Comparison of ENCODE assay signal across 7 mouse cellular contexts in the genomic region with DNA sequence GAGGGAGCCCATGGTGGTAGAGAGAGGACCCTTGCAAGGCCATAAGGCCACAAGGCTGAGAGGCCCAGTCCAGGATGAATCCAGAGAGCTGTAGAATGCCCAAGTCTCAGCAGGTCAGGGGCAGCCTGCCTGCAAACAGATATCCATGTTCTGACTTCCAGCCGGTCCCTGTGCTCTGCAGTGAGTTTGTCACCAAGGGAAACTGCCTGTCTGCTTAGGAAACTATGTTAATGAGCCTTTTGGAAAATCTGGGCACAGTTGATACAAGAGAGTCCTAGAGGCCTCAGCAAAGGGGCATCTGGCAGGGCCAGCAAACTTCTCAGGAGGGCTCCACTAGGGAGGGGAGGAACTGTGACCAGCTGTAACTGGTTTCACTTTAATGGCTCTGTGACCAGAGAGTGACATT.
A peak's percentile ranks its signal among the peaks of the same experiment; 100 is the strongest.
DNase-seq lines count a peak whose midpoint lies in the region; ATAC-seq and TF ChIP-seq lines count a peak whose summit lies in the region.

No protein-coding gene starts in this region.

- peaks cover 5% of the 10 kb centered on the region; the same call in 1 of the 2 replicates for H3K4me1 ChIP-seq in lung, embryonic 16.5 days (replicated peaks; ENCODE audit: control insufficient read depth, insufficient read depth, low read length)
- H3K4me1 ChIP-seq in lung, adult 2 months (ENCODE audit: control insufficient read depth, insufficient read depth, low read length) = no peaks in the 10 kb centered on the region
- peaks cover 6% of the 10 kb centered on the region for H3K4me1 ChIP-seq in kidney, postnatal 0 days (replicated peaks; ENCODE audit: insufficient read depth, low read length)
- H3K4me1 ChIP-seq in stomach, embryonic 16.5 days (ENCODE audit: control insufficient read depth, insufficient read depth, low read length) = peaks cover 6% of the 10 kb centered on the region; the same call in 1 of the 2 replicates

- no peak overlapping the region for H3K4me2 ChIP-seq in lung, embryonic 16.5 days (ENCODE audit: low read depth, low read length)
- no peak overlapping the region for H3K4me2 ChIP-seq in kidney, postnatal 0 days (ENCODE audit: low read length)
- H3K4me2 ChIP-seq in stomach, embryonic 16.5 days (ENCODE audit: low read depth, low read length) = no peak overlapping the region

- no peak for TF ChIP-seq CTCF in lung, adult 2 months (IDR thresholded peaks at IDR 0.05; ENCODE audit: insufficient read depth, low read length)
- TF ChIP-seq CTCF in kidney, postnatal 0 days (IDR thresholded peaks at IDR 0.05; ENCODE audit: low read depth) = no peak

- peak; percentile 82 for ATAC-seq in lung, embryonic 16.5 days (ENCODE audit: low read depth)
- ATAC-seq in kidney, postnatal 0 days (replicated peaks; ENCODE audit: low FRiP score, low read depth) = no peak; the same call in 1 of the 2 replicates
- ATAC-seq in stomach, embryonic 16.5 days (ENCODE audit: insufficient read depth, low FRiP score) = peak; percentile 40; the same call in 1 of the 2 replicates

- H3K27ac ChIP-seq in lung, embryonic 16.5 days (ENCODE audit: low read length) = peak overlapping the region; percentile 45
- H3K27ac ChIP-seq in kidney, postnatal 0 days = peak overlapping the region; percentile 37; the same call in 1 of the 2 replicates
- peak overlapping the region; percentile 46; the same call in 1 of the 2 replicates for H3K27ac ChIP-seq in stomach, embryonic 16.5 days (ENCODE audit: low read length)

- WGBS in lung, embryonic 16.5 days = 53% methylated on average over 1 of the region's 1 CpGs
- 74% methylated on average over 1 of the region's 1 CpGs for WGBS in lung, adult 2 months
- 32% methylated on average over 1 of the region's 1 CpGs for WGBS in kidney, postnatal 0 days
- WGBS in stomach, embryonic 16.5 days = 42% methylated on average over 1 of the region's 1 CpGs

- no peak overlapping the region for H3K4me3 ChIP-seq in lung, embryonic 16.5 days (ENCODE audit: low read length)
- H3K4me3 ChIP-seq in lung, adult 2 months (replicated peaks; ENCODE audit: extremely low read depth, low read depth, low read length) = no peak overlapping the region
- H3K4me3 ChIP-seq in kidney, postnatal 0 days (replicated peaks; ENCODE audit: low read depth, low read length) = no peak overlapping the region
- H3K4me3 ChIP-seq in stomach, embryonic 16.5 days (replicated peaks; ENCODE audit: low read length) = no peak overlapping the region

- H3K9ac ChIP-seq in lung, embryonic 16.5 days (ENCODE audit: low read length) = no peak overlapping the region; the same call in 1 of the 2 replicates
- H3K9ac ChIP-seq in kidney, postnatal 0 days (ENCODE audit: low read depth, low read length) = no peak overlapping the region
- H3K9ac ChIP-seq in stomach, embryonic 16.5 days (ENCODE audit: low read length) = no peak overlapping the region

- H3K27me3 ChIP-seq in lung, embryonic 16.5 days (ENCODE audit: control insufficient read depth, insufficient read depth, low read depth, low read length) = no peaks in the 10 kb centered on the region
- no peaks in the 10 kb centered on the region for H3K27me3 ChIP-seq in kidney, postnatal 0 days (ENCODE audit: insufficient read depth, low read length)
- no peaks in the 10 kb centered on the region for H3K27me3 ChIP-seq in stomach, embryonic 16.5 days (ENCODE audit: control insufficient read depth, insufficient read depth, low read length)

- no peaks in the 10 kb centered on the region for H3K9me3 ChIP-seq in lung, embryonic 16.5 days (ENCODE audit: control insufficient read depth, low read length)
- no peaks in the 10 kb centered on the region for H3K9me3 ChIP-seq in kidney, postnatal 0 days (replicated peaks; ENCODE audit: low read length)
- no peaks in the 10 kb centered on the region for H3K9me3 ChIP-seq in stomach, embryonic 16.5 days (replicated peaks; ENCODE audit: control insufficient read depth, low read length)

- TF ChIP-seq POLR2A in lung, adult 2 months (IDR thresholded peaks at IDR 0.05; ENCODE audit: borderline replicate concordance, extremely low read depth, low read depth, low read length) = no peak

- no peak for DNase-seq in lung, adult 2 months
- peak; percentile 43 to 57 for DNase-seq in heart, adult 9 months (ENCODE audit: low spot score in 2 of 2)
- peak; percentile 78 for DNase-seq in kidney, postnatal 0 days (ENCODE audit: low spot score)
- no peak for DNase-seq in right cerebral cortex, postnatal 4 days
- DNase-seq in spleen, adult 18-20 months = no peak

- no peaks in the 10 kb centered on the region for H3K36me3 ChIP-seq in lung, embryonic 16.5 days (ENCODE audit: control insufficient read depth, insufficient read depth, low read length)
- no peaks in the 10 kb centered on the region for H3K36me3 ChIP-seq in kidney, postnatal 0 days (ENCODE audit: insufficient read depth, low read length)
- no peaks in the 10 kb centered on the region for H3K36me3 ChIP-seq in stomach, embryonic 16.5 days (ENCODE audit: control insufficient read depth, insufficient read depth, low read length)

Comparison
In these comparisons a context has a peak if more than half of its experiments do, and no peak if none do; other contexts are left out.
1. DNase-seq: peak in heart, adult 9 months (2 of 2) and kidney, postnatal 0 days (single experiment); none in lung, adult 2 months (single experiment), right cerebral cortex, postnatal 4 days (single experiment) and spleen, adult 18-20 months (0 of 2).
2. Peak in every context shown above with its lines, with median percentiles within 50 percentile points of each other: H3K27ac ChIP-seq.